Mouse (Mus musculus): ENCODE results near the gene Disp2. TPM values are rescaled to one million over a fixed set of nuclear protein-coding genes. Genes with fewer than 3 reads are reported as not detected.

Gene Disp2
- polyA plus RNA-seq, 1 experiment from 2014 or later = 35.8 TPM

DNA sequence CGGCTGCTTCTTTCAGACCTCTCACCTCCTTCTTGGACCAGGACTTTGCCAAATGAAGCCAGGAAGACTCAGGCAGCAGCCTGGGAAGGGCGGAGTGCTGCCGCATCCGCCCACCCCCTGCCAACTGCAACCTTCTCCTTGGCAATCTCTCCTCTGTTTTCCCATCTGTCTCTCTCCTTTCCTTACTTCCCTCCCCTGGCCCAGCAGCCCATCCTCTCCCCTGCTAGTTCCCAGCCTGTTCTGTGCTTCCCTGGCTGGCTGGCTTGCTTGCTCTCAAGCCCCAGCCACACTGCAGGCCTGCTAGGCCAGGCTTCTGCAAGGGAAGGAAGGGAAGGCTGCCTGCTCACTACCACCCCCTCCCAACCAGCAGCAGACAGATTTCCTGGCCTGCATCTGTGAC, 3.7 kb upstream of the Disp2 start:
- ATAC-seq = no peak
- Histone ChIP-seq H3K27me3 (peaks cover 4% of the 10 kb centered on the region; the same call in 1 of the 2 replicates), H3K9ac (replicated peaks) (0 out of 2 replicates have a peak overlapping the region, but pooled peaks have one; percentile 28), H3K4me2 (replicated peaks) (no peak overlapping the region), H3K9me3 (no peaks in the 10 kb centered on the region), H3K4me1 (replicated peaks) (peaks cover 16% of the 10 kb centered on the region), H3K27ac (no peak overlapping the region), H3K36me3 (no peaks in the 10 kb centered on the region), H3K4me3 (replicated peaks) (no peak overlapping the region)
- 83% methylated on average over 4 of the region's 4 CpGs for WGBS

DNA sequence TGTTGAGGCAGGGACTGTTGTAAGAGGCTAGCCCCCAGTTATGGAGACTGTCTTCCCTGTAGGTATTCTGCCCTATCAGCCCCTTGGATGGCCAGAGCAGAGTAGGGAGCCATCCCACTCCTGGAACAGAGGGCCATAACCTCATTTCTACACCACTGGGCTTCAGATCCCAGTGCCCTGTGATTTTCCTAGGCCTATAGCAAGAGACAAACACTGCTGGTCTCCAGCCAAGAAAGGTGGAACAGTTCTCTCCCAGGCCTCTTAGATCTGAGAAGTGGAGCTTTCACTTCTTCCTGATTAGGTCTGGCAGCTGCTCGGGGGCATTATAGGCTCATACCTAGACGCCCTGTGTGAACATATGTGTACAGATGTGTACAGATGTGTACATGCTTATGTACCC, 3.2 kb upstream of the Disp2 start:
- Histone ChIP-seq H3K4me1 (replicated peaks) (peaks cover 21% of the 10 kb centered on the region), H3K9me3 (no peaks in the 10 kb centered on the region), H3K4me3 (replicated peaks) (no peak overlapping the region), H3K27ac (no peak overlapping the region), H3K36me3 (no peaks in the 10 kb centered on the region), H3K9ac (replicated peaks) (0 out of 2 replicates have a peak overlapping the region, but pooled peaks have one; percentile 28), H3K4me2 (replicated peaks) (no peak overlapping the region), H3K27me3 (peaks cover 4% of the 10 kb centered on the region; the same call in 1 of the 2 replicates)
- no peak for ATAC-seq
- WGBS = 75% methylated on average over 2 of the region's 2 CpGs

DNA sequence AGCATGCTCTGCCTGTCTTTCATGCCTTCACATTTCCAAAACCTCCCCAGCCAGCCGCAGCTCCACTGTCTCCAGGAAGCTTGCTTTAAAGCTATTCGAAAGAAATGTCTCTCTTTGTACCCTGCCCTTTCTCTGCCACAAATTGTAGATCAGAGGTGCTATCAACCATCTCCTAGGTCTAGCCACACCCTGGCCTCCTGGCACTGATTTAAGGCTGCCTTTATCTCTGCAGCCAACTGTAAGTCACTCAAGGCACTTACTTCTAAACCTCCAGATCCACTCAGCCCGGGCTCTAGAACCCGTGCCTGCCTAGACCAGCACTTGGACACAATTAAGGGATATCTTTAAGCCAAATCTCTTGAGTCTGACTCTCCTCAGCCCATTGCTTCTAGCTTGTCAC, 1.1 kb upstream of the Disp2 start:
- Histone ChIP-seq H3K9me3 (no peaks in the 10 kb centered on the region), H3K9ac (replicated peaks) (no peak overlapping the region), H3K36me3 (no peaks in the 10 kb centered on the region), H3K4me3 (replicated peaks) (no peak overlapping the region), H3K27ac (no peak overlapping the region), H3K4me1 (replicated peaks) (peaks cover 26% of the 10 kb centered on the region), H3K4me2 (replicated peaks) (no peak overlapping the region), H3K27me3 (no peaks in the 10 kb centered on the region)
- no peak for ATAC-seq
- 82% methylated on average over 4 of the region's 4 CpGs for WGBS

DNA sequence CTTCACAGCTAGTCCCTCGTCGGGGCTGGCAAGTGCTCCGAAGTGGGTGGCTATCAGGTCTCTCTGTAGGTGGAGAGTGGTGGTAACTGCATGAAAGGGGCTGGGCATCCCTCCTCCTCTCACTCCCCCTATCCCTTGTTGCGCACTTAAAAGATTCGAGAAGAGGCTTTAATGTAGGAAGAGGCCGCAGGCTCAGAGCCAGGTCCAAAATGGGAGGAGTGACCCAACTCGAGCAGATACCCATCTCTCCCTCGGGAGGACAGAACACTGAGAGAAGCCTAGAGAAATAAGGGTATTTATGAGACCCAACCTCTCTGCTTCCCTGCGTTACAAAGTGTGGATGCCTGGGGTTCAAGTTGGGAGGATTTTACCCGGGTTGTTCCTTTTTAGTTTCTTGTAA, 454 bp upstream of the Disp2 start:
- peak overlapping the region; percentile 57 for H3K4me3 ChIP-seq (replicated peaks)
- no peaks in the 10 kb centered on the region for H3K27me3 ChIP-seq
- H3K27ac ChIP-seq = peak overlapping the region; percentile 89
- H3K36me3 ChIP-seq = no peaks in the 10 kb centered on the region
- ATAC-seq = peak; percentile 51
- H3K4me2 ChIP-seq (replicated peaks) = peak overlapping the region; percentile 61
- H3K9me3 ChIP-seq = no peaks in the 10 kb centered on the region
- peak overlapping the region; percentile 47 for H3K9ac ChIP-seq (replicated peaks)
- peaks cover 26% of the 10 kb centered on the region for H3K4me1 ChIP-seq (replicated peaks)
- 6% methylated on average over 10 of the region's 10 CpGs for WGBS

DNA sequence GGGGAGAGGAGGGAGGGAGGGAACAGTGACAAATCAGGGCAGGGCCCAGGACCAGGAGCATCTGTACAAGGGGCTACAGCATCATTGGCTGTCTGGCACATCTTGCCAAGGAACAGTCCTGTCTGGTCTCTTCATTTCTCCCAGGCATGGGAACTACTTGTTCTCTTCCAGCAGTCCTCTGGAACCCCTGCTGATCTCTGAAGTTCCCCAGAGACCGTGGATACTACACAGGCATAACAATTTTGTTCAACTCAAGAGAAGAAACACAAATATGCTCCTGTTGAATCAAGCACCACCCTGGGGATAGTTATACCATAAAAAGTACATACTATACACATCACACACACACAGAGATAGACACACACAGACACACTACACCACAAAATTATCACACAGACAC, 1.6 kb downstream of the Disp2 start:
- no peak overlapping the region for H3K9ac ChIP-seq (replicated peaks)

DNA sequence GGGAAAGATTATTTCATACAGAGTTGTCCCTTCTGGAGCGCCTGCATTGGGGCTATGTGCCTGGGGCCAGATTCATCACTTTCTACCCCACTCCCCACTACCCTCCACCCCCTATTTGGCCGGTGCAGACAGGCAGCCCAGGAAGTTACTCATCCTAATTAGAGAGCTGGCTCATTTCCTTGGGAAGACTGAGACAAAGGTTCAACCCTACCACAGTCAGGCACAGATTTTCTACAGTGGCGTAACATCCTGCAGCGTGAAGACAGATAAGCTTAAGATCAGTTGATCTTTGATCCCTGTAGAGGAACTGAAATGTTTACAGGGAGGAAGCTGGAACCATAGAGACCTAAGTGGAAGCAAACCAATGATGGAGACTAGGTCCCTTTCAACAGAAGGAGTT, 2.8 kb downstream of the Disp2 start:
- no peak overlapping the region for H3K27ac ChIP-seq
- no peaks in the 10 kb centered on the region for H3K9me3 ChIP-seq
- H3K9ac ChIP-seq (replicated peaks) = no peak overlapping the region
- peaks cover 26% of the 10 kb centered on the region for H3K4me1 ChIP-seq (replicated peaks)
- H3K4me3 ChIP-seq (replicated peaks) = no peak overlapping the region
- no peak overlapping the region for H3K4me2 ChIP-seq (replicated peaks)
- peaks cover 4% of the 10 kb centered on the region; the same call in 1 of the 2 replicates for H3K27me3 ChIP-seq
- ATAC-seq = no peak
- H3K36me3 ChIP-seq = peaks cover 15% of the 10 kb centered on the region
- 69% methylated on average over 4 of the region's 4 CpGs for WGBS

More for the DNA sequence above, 1.6 kb downstream of the Disp2 start:
- H3K27ac ChIP-seq = no peak overlapping the region
- H3K27me3 ChIP-seq = peaks cover 4% of the 10 kb centered on the region; the same call in 1 of the 2 replicates
- H3K36me3 ChIP-seq = peaks cover 3% of the 10 kb centered on the region; the same call in 1 of the 2 replicates
- WGBS = 67% methylated on average over 1 of the region's 1 CpGs
- no peaks in the 10 kb centered on the region for H3K9me3 ChIP-seq
- peak overlapping the region; percentile 61 for H3K4me2 ChIP-seq (replicated peaks)
- no peak for ATAC-seq
- peak overlapping the region; percentile 57; the same call in 1 of the 2 replicates for H3K4me3 ChIP-seq (replicated peaks)
- H3K4me1 ChIP-seq (replicated peaks) = peaks cover 26% of the 10 kb centered on the region

DNA sequence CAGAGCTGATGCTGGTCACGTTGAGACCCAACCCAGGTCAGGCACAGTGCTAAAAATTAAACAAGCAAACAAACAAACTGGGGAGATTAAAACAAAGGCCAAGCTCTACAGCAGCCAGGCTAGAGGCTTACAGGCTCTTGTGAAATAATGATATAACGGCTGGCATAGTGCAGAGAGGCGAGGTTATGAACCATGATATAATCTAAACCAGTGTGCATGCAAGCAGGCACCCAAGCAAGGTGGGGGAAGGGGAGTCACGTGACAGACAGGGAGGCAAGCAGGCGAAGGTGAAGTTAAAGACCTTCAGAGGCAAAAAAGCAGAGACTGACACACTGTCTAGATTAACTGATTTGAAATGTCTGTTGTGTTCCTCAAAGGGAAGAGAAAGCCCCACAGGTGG, 3.6 kb downstream of the Disp2 start:
- Histone ChIP-seq H3K36me3 (peaks cover 23% of the 10 kb centered on the region), H3K4me1 (replicated peaks) (peaks cover 26% of the 10 kb centered on the region)

DNA sequence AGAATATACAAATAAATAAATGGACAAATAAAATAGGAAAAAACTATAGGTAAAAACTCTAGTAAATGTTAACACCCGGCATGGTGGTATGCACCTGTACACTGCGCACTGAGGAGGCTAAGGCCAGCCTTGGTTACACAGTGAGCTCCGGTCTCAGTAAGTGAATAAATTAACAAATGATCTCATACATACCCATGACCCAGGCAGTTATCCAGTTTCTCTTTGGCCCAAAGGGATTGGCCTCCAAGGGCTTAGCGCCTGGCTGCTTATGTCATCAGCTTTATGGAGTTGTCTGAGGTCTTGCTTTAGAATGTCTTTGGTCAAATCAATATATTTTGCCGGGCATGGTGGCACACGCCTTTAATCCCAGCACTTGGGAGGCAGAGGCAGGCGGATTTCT, 4.1 kb downstream of the Disp2 start:
- no peak for ATAC-seq
- 84% methylated on average over 7 of the region's 7 CpGs for WGBS
- Histone ChIP-seq H3K9ac (replicated peaks) (no peak overlapping the region), H3K27me3 (peaks cover 4% of the 10 kb centered on the region), H3K27ac (no peak overlapping the region), H3K4me2 (replicated peaks) (no peak overlapping the region), H3K9me3 (no peaks in the 10 kb centered on the region), H3K4me3 (replicated peaks) (no peak overlapping the region), H3K36me3 (peaks cover 27% of the 10 kb centered on the region), H3K4me1 (replicated peaks) (peaks cover 26% of the 10 kb centered on the region)

More for the DNA sequence above, 3.6 kb downstream of the Disp2 start:
- ATAC-seq = no peak
- Histone ChIP-seq H3K4me2 (replicated peaks) (no peak overlapping the region), H3K4me3 (replicated peaks) (no peak overlapping the region), H3K9me3 (no peaks in the 10 kb centered on the region), H3K27me3 (peaks cover 4% of the 10 kb centered on the region), H3K27ac (no peak overlapping the region), H3K9ac (replicated peaks) (no peak overlapping the region)
- 63% methylated on average over 5 of the region's 5 CpGs for WGBS

DNA sequence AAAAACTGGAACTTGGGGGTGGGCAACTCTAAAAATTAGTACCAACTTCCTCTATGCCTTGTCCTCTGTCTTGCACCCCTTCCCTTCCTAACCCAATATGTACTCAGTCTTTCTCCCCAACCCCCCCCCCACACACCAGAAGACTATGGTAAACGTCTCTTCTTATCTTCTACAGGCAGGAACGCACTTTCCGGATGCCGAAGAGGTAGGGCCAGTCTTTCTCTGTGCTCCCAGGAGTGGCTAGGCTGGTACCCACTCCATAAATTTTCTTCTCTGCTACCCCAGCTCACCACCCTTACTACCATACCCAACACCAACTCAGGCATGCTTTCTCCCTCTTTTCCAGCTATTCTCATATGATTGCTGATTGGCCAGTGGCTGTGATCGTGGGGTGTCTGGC, 7.0 kb downstream of the Disp2 start:
- ATAC-seq = no peak
- H3K27me3 ChIP-seq = peaks cover 14% of the 10 kb centered on the region
- H3K4me2 ChIP-seq (replicated peaks) = no peak overlapping the region
- no peak overlapping the region for H3K4me3 ChIP-seq (replicated peaks)
- H3K27ac ChIP-seq = no peak overlapping the region
- 91% methylated on average over 5 of the region's 5 CpGs for WGBS
- H3K36me3 ChIP-seq = peaks cover 54% of the 10 kb centered on the region
- H3K4me1 ChIP-seq (replicated peaks) = peaks cover 13% of the 10 kb centered on the region; the same call in 1 of the 2 replicates
- H3K9me3 ChIP-seq = no peaks in the 10 kb centered on the region
- H3K9ac ChIP-seq (replicated peaks) = no peak overlapping the region

DNA sequence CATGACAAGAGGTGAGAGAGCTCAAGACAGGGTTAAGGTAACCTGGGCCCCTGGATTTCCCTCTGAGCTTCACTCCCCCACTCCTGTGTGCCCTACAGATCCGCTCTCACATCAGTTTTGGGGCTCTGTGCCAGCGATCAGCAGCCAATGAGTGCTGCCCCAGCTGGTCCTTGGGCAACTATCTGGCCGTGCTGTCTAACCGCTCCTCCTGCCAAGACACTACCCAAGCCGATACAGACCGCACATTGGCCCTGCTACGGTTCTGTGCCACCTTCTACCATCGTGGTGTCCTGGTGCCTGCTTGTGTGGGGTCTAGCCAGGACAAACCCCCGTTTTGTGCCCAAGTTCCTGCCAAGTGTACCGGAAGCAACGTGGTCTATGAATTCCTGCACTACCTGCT, 10.0 kb downstream of the Disp2 start:
- WGBS = 95% methylated on average over 11 of the region's 11 CpGs
- H3K27ac ChIP-seq = no peak overlapping the region
- ATAC-seq = no peak

DNA sequence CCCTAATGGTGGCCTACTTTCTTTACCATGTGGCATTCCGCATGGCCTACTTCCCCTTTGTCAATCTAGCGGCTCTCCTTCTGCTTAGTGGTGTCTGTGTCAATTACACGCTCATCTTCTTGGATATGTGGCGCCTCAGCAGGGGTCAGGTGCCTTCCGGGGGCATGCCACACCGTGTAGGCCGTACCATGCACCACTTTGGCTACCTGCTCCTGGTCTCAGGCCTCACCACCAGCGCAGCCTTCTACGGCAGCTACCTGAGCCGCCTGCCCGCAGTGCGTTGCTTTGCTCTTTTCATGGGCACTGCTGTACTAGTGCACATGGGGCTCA, 10.7 kb downstream of the Disp2 start:
- Histone ChIP-seq H3K27me3 (peaks cover 14% of the 10 kb centered on the region), H3K36me3 (peaks cover 80% of the 10 kb centered on the region), H3K4me2 (replicated peaks) (peak overlapping the region; percentile 22; the same call in 1 of the 2 replicates), H3K9ac (replicated peaks) (no peak overlapping the region), H3K4me1 (replicated peaks) (peaks cover 9% of the 10 kb centered on the region; the same call in 1 of the 2 replicates), H3K4me3 (replicated peaks) (no peak overlapping the region), H3K27ac (no peak overlapping the region), H3K9me3 (no peaks in the 10 kb centered on the region)
- ATAC-seq = peak; percentile 60
- 52% methylated on average over 12 of the region's 12 CpGs for WGBS

More for the DNA sequence above, 10.0 kb downstream of the Disp2 start:
- Histone ChIP-seq H3K27me3 (peaks cover 14% of the 10 kb centered on the region), H3K4me1 (replicated peaks) (peaks cover 9% of the 10 kb centered on the region; the same call in 1 of the 2 replicates), H3K9me3 (no peaks in the 10 kb centered on the region), H3K4me3 (replicated peaks) (no peak overlapping the region), H3K4me2 (replicated peaks) (no peak overlapping the region), H3K36me3 (peaks cover 80% of the 10 kb centered on the region), H3K9ac (replicated peaks) (no peak overlapping the region)

DNA sequence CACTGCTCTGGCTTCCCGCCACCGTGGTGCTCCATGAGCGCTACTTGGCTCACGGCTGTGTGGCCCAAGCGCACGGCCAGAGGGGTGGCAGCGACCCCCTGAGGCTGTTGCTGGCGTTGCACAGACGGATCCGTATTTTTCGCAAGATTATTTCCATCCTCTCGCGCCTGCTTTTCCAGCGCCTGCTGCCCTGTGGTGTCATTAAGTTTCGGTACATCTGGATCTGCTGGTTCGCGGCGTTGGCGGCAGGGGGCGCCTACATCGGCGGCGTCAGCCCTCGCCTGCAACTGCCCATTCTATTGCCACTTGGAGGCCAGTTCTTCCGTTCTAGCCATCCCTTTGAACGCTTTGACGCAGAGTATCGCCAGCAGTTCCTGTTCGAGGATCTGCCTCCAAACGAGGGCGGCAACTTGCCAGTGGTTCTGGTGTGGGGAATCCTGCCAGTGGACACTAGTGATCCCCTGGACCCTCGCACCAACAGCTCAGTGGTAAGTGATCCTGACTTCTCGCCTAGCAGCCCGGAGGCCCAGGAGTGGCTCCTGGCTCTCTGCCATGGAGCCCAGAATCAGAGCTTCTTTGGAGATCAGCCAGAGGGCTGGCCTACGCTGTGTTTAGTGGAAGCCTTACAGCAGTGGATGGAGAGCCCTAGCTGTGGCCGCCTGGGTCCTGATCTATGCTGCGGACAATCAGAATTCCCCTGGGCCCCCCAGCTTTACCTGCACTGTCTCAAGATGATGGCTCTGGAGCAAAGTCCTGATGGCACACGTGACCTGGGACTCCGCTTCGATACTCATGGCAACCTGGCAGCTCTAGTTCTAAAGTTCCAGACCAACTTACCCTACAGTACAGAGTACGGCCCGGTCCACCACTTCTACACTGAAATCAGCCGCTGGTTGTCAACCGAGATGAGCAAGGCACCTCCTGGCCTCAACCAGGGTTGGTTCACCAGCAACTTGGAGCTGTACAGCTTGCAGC, 11.3 kb downstream of the Disp2 start:
- H3K4me3 ChIP-seq (replicated peaks) = no peak overlapping the region
- H3K9me3 ChIP-seq = no peaks in the 10 kb centered on the region
- H3K4me1 ChIP-seq (replicated peaks) = peaks cover 9% of the 10 kb centered on the region; the same call in 1 of the 2 replicates
- H3K27ac ChIP-seq = no peak overlapping the region
- H3K4me2 ChIP-seq (replicated peaks) = peak overlapping the region; percentile 22; the same call in 1 of the 2 replicates
- WGBS = 26% methylated on average over 44 of the region's 44 CpGs
- H3K27me3 ChIP-seq = peaks cover 16% of the 10 kb centered on the region
- H3K36me3 ChIP-seq = peaks cover 79% of the 10 kb centered on the region
- ATAC-seq = peak; percentile 62
- H3K9ac ChIP-seq (replicated peaks) = no peak overlapping the region
